Comparison of ENCODE assay signal across 1 mouse cellular context in the genomic region with DNA sequence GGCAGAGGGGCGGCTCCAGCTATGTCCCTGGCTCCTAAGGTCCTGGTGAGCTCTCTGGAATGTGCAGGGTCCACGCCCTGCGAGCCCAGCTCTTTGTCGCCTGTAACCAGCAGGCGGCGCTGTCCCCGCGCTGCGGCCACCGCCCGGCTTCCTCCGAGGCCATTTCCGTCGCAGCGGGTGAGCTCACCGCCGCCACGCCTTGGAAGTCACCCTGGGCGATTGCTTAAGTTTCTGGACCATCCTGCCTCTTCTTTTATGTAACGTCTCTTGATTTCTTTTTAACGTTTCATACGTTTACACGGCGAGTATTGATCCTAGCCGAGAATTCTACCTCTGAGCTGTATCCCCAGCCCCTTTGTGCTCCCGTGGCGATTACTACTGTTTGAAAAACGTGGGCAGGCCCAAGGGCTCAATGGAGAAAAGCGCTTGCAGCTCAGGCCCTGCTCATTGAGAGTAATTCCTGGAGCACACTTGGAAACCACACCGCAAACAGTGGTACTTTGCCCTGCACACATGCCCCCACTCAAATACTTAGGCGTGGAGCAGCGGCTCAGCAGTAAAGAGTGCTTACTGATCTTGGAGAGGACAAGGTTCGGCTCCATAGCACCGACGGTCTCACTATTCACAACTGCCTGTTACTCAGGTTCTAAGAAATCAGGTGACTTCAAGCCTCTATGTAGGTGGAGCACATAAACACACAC.
TF ChIP-seq lines count a peak whose summit lies in the region.

No protein-coding gene starts in this region.

TF ChIP-seq in CH12.LX, 34 proteins besides CTCF, POLR2A, EP300 and RAD21:
- TF ChIP-seq POLR2AphosphoS2 (IDR thresholded peaks at IDR 0.05; ENCODE audit: low read depth, low read length) (peak; percentile 88), MYC (IDR thresholded peaks at IDR 0.05; ENCODE audit: low read depth, low read length) (peak; percentile 87; the same call in 1 of the 2 replicates), ZMIZ1 (IDR thresholded peaks at IDR 0.05; ENCODE audit: low read depth, low read length) (peak; percentile 61; the same call in 1 of the 2 replicates), CHD2 (IDR thresholded peaks at IDR 0.05; ENCODE audit: low read length) (no peak), NELFE (IDR thresholded peaks at IDR 0.05; ENCODE audit: low read depth, low read length) (peak; percentile 89), TBP (conservative IDR thresholded peaks at IDR 0.05; ENCODE audit: low read depth, low read length) (no peak; the same call in 1 of the 2 replicates), JUN (IDR thresholded peaks at IDR 0.05; ENCODE audit: insufficient read depth, low read depth, low read length) (no peak), JUND (conservative IDR thresholded peaks at IDR 0.05; ENCODE audit: low read depth, low read length) (0 out of 2 replicates have a peak, but pooled peaks have one; percentile 16), UBTF (IDR thresholded peaks at IDR 0.05; ENCODE audit: low read depth, low read length) (peak; percentile 46; the same call in 1 of the 2 replicates), IRF4 (IDR thresholded peaks at IDR 0.05; ENCODE audit: low read depth, low read length) (peak; percentile 71; the same call in 1 of the 2 replicates), SIN3A (IDR thresholded peaks at IDR 0.05; ENCODE audit: low read length) (peak; percentile 92), PAX5 (IDR thresholded peaks at IDR 0.05; ENCODE audit: low read length) (no peak), ZNF384 (IDR thresholded peaks at IDR 0.05; ENCODE audit: low read depth, low read length) (no peak), ETS1 (conservative IDR thresholded peaks at IDR 0.05; ENCODE audit: low read depth, low read length) (no peak; the same call in 1 of the 2 replicates), BHLHE40 (IDR thresholded peaks at IDR 0.05; ENCODE audit: low read depth, low read length) (peak; percentile 31; the same call in 1 of the 2 replicates), SMC3 (IDR thresholded peaks at IDR 0.05; ENCODE audit: low read depth, low read length) (peak; percentile 79), MAFK (IDR thresholded peaks at IDR 0.05; ENCODE audit: insufficient replicate concordance, low read length) (no peak), NRF1 (IDR thresholded peaks at IDR 0.05; ENCODE audit: low read depth, low read length) (peak; percentile 23; the same call in 1 of the 2 replicates), GABPA (IDR thresholded peaks at IDR 0.05; ENCODE audit: insufficient replicate concordance, low read depth, low read length) (no peak; the same call in 1 of the 2 replicates), ELF1 (IDR thresholded peaks at IDR 0.05; ENCODE audit: low read depth, low read length) (peak; percentile 89), ZC3H11A (IDR thresholded peaks at IDR 0.05; ENCODE audit: low read depth, low read length) (no peak), MEF2A (IDR thresholded peaks at IDR 0.05; ENCODE audit: borderline replicate concordance, low read depth, low read length) (peak; percentile 58), MAX (IDR thresholded peaks at IDR 0.05; ENCODE audit: low read length) (peak; percentile 64), USF1 (IDR thresholded peaks at IDR 0.05; ENCODE audit: low read depth, low read length) (no peak), USF2 (conservative IDR thresholded peaks at IDR 0.05; ENCODE audit: low read depth, low read length) (no peak), CHD1 (IDR thresholded peaks at IDR 0.05; ENCODE audit: low read depth, low read length) (no peak; the same call in 1 of the 2 replicates), TCF12 (IDR thresholded peaks at IDR 0.05; ENCODE audit: low read depth, low read length) (peak; percentile 83), ZKSCAN1 (IDR thresholded peaks at IDR 0.05; ENCODE audit: borderline replicate concordance, low read depth, low read length) (no peak), RCOR1 (conservative IDR thresholded peaks at IDR 0.05; ENCODE audit: low read depth, low read length) (peak; percentile 44; the same call in 1 of the 2 replicates), MXI1 (IDR thresholded peaks at IDR 0.05; ENCODE audit: low read depth, low read length) (peak; percentile 66), MAZ (IDR thresholded peaks at IDR 0.05; ENCODE audit: low read depth, low read length) (no peak), HCFC1 (IDR thresholded peaks at IDR 0.05; ENCODE audit: low read depth, low read length) (peak; percentile 89), E2F4 (IDR thresholded peaks at IDR 0.05; ENCODE audit: insufficient replicate concordance, low read depth, low read length) (no peak), KAT2A (IDR thresholded peaks at IDR 0.05; ENCODE audit: insufficient replicate concordance, low read length) (no peak)
